Mouse (Mus musculus) mesoderm, embryonic 11.5 days (tissue): ENCODE measurements around the gene Bbip1.
"Not testable (repeated sequence)": the region's sequence is repeated elsewhere in the genome, so short reads cannot be mapped to it uniquely, and the experiment has no call there.

Source experiments
- DNase-seq: peaks from one replicate; pipeline ENCODE4 v3.0.0-alpha.2; 2012; ENCODE audit warnings: low read depth, low spot score

Bbip1 gene

GRCm38 (mm10) chr19:53943802-53944785, at the start of gene Bbip1, which contains the start of gene Shoc2:
TSS of gene Bbip1 (minus strand) at chr19:53944627.
TSS of gene Shoc2 (plus strand) at chr19:53944306.
- peak; percentile 99 for DNase-seq

- no peak for DNase-seq
These were observed 49.4 kb upstream of the Bbip1 start for GRCm38 (mm10) chr19:53993860-53994259.

GRCm38 (mm10) chr19:53990538-53990937, 46.1 kb upstream of the Bbip1 start:
- no peak for DNase-seq

GRCm38 (mm10) chr19:53984628-53985027, 40.2 kb upstream of the Bbip1 start:
- no peak for DNase-seq

GRCm38 (mm10) chr19:53983336-53983735, 38.9 kb upstream of the Bbip1 start:
- DNase-seq: no peak

- DNase-seq: no peak
These were observed 37.6 kb upstream of the Bbip1 start for GRCm38 (mm10) chr19:53982041-53982440.

GRCm38 (mm10) chr19:53973656-53974055, 29.2 kb upstream of the Bbip1 start:
- DNase-seq: no peak

- DNase-seq: peak; percentile 7
These were observed 27.5 kb upstream of the Bbip1 start for GRCm38 (mm10) chr19:53971938-53972337.

GRCm38 (mm10) chr19:53969226-53969625, 24.8 kb upstream of the Bbip1 start:
- no peak for DNase-seq

GRCm38 (mm10) chr19:53964910-53965633, 20.6 kb upstream of the Bbip1 start:
- no peak for DNase-seq

- DNase-seq: not testable (repeated sequence)
These were observed 19.9 kb upstream of the Bbip1 start for GRCm38 (mm10) chr19:53964347-53964746.

GRCm38 (mm10) chr19:53962511-53962910, 18.1 kb upstream of the Bbip1 start:
- no peak for DNase-seq

- no peak for DNase-seq
These were observed 13.1 kb upstream of the Bbip1 start for GRCm38 (mm10) chr19:53957513-53957912.

- peak; percentile 75 for DNase-seq
These were observed 980 bp upstream of the Bbip1 start for GRCm38 (mm10) chr19:53945171-53946042.

GRCm38 (mm10) chr19:53944786-53945169, 351 bp upstream of the Bbip1 start:
- no peak for DNase-seq

GRCm38 (mm10) chr19:53942342-53942741, 2.1 kb downstream of the Bbip1 start:
- DNase-seq: no peak

- no peak for DNase-seq
These were observed 3.3 kb downstream of the Bbip1 start for GRCm38 (mm10) chr19:53941139-53941538.

GRCm38 (mm10) chr19:53939467-53939866, 5.0 kb downstream of the Bbip1 start:
- no peak for DNase-seq

- DNase-seq: no peak
These were observed 10.4 kb downstream of the Bbip1 start for GRCm38 (mm10) chr19:53934046-53934445.

GRCm38 (mm10) chr19:53933050-53933449, 11.4 kb downstream of the Bbip1 start:
- no peak for DNase-seq

GRCm38 (mm10) chr19:53929218-53929617, 15.2 kb downstream of the Bbip1 start:
- no peak for DNase-seq
